Mouse (Mus musculus) lung, postnatal 0 days (tissue): Measurements from ENCODE around the gene Atp5j. TPM values are rescaled to one million over a fixed set of nuclear protein-coding genes. Genes with fewer than 3 reads are reported as not detected.

Experiments used
- ATAC-seq: fragments of 200-750 bp; cut with Nextera tagmentation; 2 replicates; pipeline ENCODE4 v1.8.0; 2017; ENCODE audit warnings: moderate library complexity
- DNase-seq: peaks from one replicate; pipeline ENCODE4 v3.0.0-alpha.2; 2016; ENCODE audit warnings: low spot score
- H3K27ac ChIP-seq: fragments of 300-500 bp; sonication (generic); 2 replicates; pipeline ENCODE4 v1.5.1; 2014; ENCODE audit warnings: antibody characterized with exemption, mild to moderate bottlenecking, low read length, mixed read lengths
- H3K27me3 ChIP-seq: fragments of 300-500 bp; sonication (generic); replicated peaks from 2 replicates; pipeline ENCODE4 v1.6.1; 2014; ENCODE audit warnings: low read length, mixed read lengths; ENCODE audit not compliant: insufficient read depth
- H3K36me3 ChIP-seq: fragments of 300-500 bp; sonication (generic); 2 replicates; pipeline ENCODE4 v1.6.1; 2014; ENCODE audit warnings: low read length, mixed read lengths; ENCODE audit not compliant: insufficient read depth
- H3K4me1 ChIP-seq: fragments of 300-500 bp; sonication (generic); 2 replicates; pipeline ENCODE4 v1.6.1; 2014; ENCODE audit warnings: antibody characterized with exemption, low read depth, low read length, mixed read lengths; ENCODE audit not compliant: insufficient read depth
- H3K4me2 ChIP-seq: fragments of 300-500 bp; sonication (generic); replicated peaks from 2 replicates; pipeline ENCODE4 v1.6.1; 2014; ENCODE audit warnings: low read depth, mild to moderate bottlenecking, low read length, moderate library complexity, mixed read lengths
- H3K4me3 ChIP-seq: fragments of 300-500 bp; sonication (generic); 2 replicates; pipeline ENCODE4 v1.5.1; 2014; ENCODE audit warnings: low read depth, low read length
- H3K9ac ChIP-seq: fragments of 300-500 bp; sonication (generic); replicated peaks from 2 replicates; pipeline ENCODE4 v1.6.1; 2014; ENCODE audit warnings: low read depth, mild to moderate bottlenecking
- H3K9me3 ChIP-seq: fragments of 300-500 bp; sonication (generic); 2 replicates; pipeline ENCODE4 v1.6.1; 2016; ENCODE audit warnings: low read length, mixed read lengths
- CTCF ChIP-seq: IDR thresholded peaks from 2 replicates; pipeline ENCODE4 v1.5.1; 2016; ENCODE audit warnings: antibody characterized with exemption, mild to moderate bottlenecking
- EP300 ChIP-seq: IDR thresholded peaks from 2 replicates; pipeline ENCODE4 v1.6.1; 2016; ENCODE audit warnings: antibody characterized with exemption, mild to moderate bottlenecking, control low read depth
- WGBS: fragments of 180-500 bp; shearing (Covaris S2); extraction: QIAGEN DNeasy Blood & Tissue Kit; methylation state at CpG from one replicate; pipeline ENCODE4 v1.1.7; 2014; 5-methylcytosine and 5-hydroxymethylcytosine counted together
- polyA plus RNA-seq: library from polyadenylated mRNA; unstranded; fragments of >200 nt; fragmentation: Nextera tagmentation; extraction: Ambion mirVana; gene quantifications from 2 replicates; pipeline ENCODE4 v1.2.1, GENCODE M21; 2015

The Atp5j gene
- polyA plus RNA-seq, 1 experiment from 2014 or later: 711 TPM

GRCm38 (mm10) chr16:84779718-84780117, 55.7 kb downstream of the Atp5j start:
- no peak for TF ChIP-seq EP300
- TF ChIP-seq CTCF: no peak
- Histone ChIP-seq H3K4me3 (no peak overlapping the region), H3K9ac (no peak overlapping the region), H3K36me3 (no peaks in the 10 kb centered on the region), H3K4me1 (no peaks in the 10 kb centered on the region), H3K4me2 (no peak overlapping the region), H3K27ac (no peak overlapping the region), H3K27me3 (no peaks in the 10 kb centered on the region), H3K9me3 (no peaks in the 10 kb centered on the region; the same call in 1 of the 2 replicates)
- DNase-seq (no peak), ATAC-seq (no peak)
- WGBS: 60% methylated on average over 5 of the region's 5 CpGs

GRCm38 (mm10) chr16:84778861-84779630, 56.4 kb downstream of the Atp5j start:
- Histone ChIP-seq H3K4me1 (no peaks in the 10 kb centered on the region; the same call in 1 of the 2 replicates), H3K9me3 (no peaks in the 10 kb centered on the region; the same call in 1 of the 2 replicates), H3K4me3 (no peak overlapping the region), H3K27ac (no peak overlapping the region), H3K36me3 (no peaks in the 10 kb centered on the region), H3K4me2 (no peak overlapping the region), H3K27me3 (no peaks in the 10 kb centered on the region), H3K9ac (no peak overlapping the region)
- TF ChIP-seq EP300: no peak
- no peak for TF ChIP-seq CTCF
- 81% methylated on average over 6 of the region's 6 CpGs for WGBS
- DNase-seq (no peak), ATAC-seq (no peak)

- no peaks in the 10 kb centered on the region; the same call in 1 of the 2 replicates for H3K9me3 ChIP-seq
- no peak overlapping the region for H3K4me2 ChIP-seq
- DNase-seq: no peak
- H3K4me1 ChIP-seq: peaks cover 2% of the 10 kb centered on the region; the same call in 1 of the 2 replicates
- TF ChIP-seq CTCF (no peak), EP300 (no peak)
- WGBS: 73% methylated on average over 6 of the region's 6 CpGs
- no peaks in the 10 kb centered on the region for H3K27me3 ChIP-seq
- H3K27ac ChIP-seq: no peak overlapping the region
- no peaks in the 10 kb centered on the region for H3K36me3 ChIP-seq
- ATAC-seq: no peak
- H3K4me3 ChIP-seq: no peak overlapping the region
- H3K9ac ChIP-seq: no peak overlapping the region
These were observed 57.0 kb downstream of the Atp5j start for GRCm38 (mm10) chr16:84778431-84778830.

Other genes starting within 250 kb of the Atp5j start
- 27.0 and 29.4 TPM in 2 replicates for gene Mrpl39, start 99.9 kb downstream of the Atp5j start, polyA plus RNA-seq
- gene Jam2, start 61.5 kb downstream of the Atp5j start, polyA plus RNA-seq: 33.2 and 38.2 TPM in 2 replicates
- gene Gabpa, start 700 bp downstream of the Atp5j start, polyA plus RNA-seq: 13.9 and 17.3 TPM in 2 replicates